Mouse (Mus musculus): ENCODE results near the gene Cdsn.

The Cdsn gene

GRCm38 (mm10) chr17:35534343-35534742 is 17.6 kb upstream of the Cdsn start:
- peak; percentile 66 to 80 for DNase-seq (ENCODE audit: low spot score in 2 of 2)

GRCm38 (mm10) chr17:35537421-35537820 is 14.5 kb upstream of the Cdsn start:
- DNase-seq (ENCODE audit: low spot score in 2 of 2), result no peak

- DNase-seq (ENCODE audit: low spot score in 2 of 2), result no peak
Measured at GRCm38 (mm10) chr17:35538476-35538875, 13.5 kb upstream of the Cdsn start.

GRCm38 (mm10) chr17:35539540-35539939 is 12.4 kb upstream of the Cdsn start:
- no peak for DNase-seq (ENCODE audit: low spot score in 2 of 2)

GRCm38 (mm10) chr17:35542761-35543411 is 9.0 kb upstream of the Cdsn start:
- DNase-seq (ENCODE audit: low spot score in 2 of 2), result no peak

GRCm38 (mm10) chr17:35543412-35543861 is 8.5 kb upstream of the Cdsn start:
- DNase-seq (ENCODE audit: low spot score in 2 of 2), result no peak

GRCm38 (mm10) chr17:35544001-35544400 is 7.9 kb upstream of the Cdsn start:
- DNase-seq (ENCODE audit: low spot score in 2 of 2), result no peak

GRCm38 (mm10) chr17:35544680-35545079 is 7.2 kb upstream of the Cdsn start:
- DNase-seq (ENCODE audit: low spot score in 2 of 2), result peak; percentile 54 to 66

GRCm38 (mm10) chr17:35547465-35547864 is 4.5 kb upstream of the Cdsn start:
- no peak for DNase-seq (ENCODE audit: low spot score in 2 of 2)

GRCm38 (mm10) chr17:35548636-35549035 is 3.3 kb upstream of the Cdsn start:
- DNase-seq (ENCODE audit: low spot score in 2 of 2), result no peak

- DNase-seq (ENCODE audit: low spot score in 2 of 2), result peak in 1 of 2 experiments; percentile 38
Measured at GRCm38 (mm10) chr17:35549437-35550142, 2.3 kb upstream of the Cdsn start.

GRCm38 (mm10) chr17:35550143-35550494 is 1.8 kb upstream of the Cdsn start:
- DNase-seq (ENCODE audit: low spot score in 2 of 2), result no peak

GRCm38 (mm10) chr17:35550871-35551270 is 1.1 kb upstream of the Cdsn start:
- DNase-seq (ENCODE audit: low spot score in 2 of 2), result no peak

GRCm38 (mm10) chr17:35554321-35554720 is 2.4 kb downstream of the Cdsn start:
- DNase-seq (ENCODE audit: low spot score in 2 of 2), result no peak

- DNase-seq (ENCODE audit: low spot score in 2 of 2), result peak in 1 of 2 experiments; percentile 13
Measured at GRCm38 (mm10) chr17:35554761-35555397, 3.0 kb downstream of the Cdsn start.

- DNase-seq (ENCODE audit: low spot score in 2 of 2), result peak in 1 of 2 experiments; percentile 10
Measured at GRCm38 (mm10) chr17:35556186-35556765, 4.3 kb downstream of the Cdsn start.

- peak; percentile 22 to 56 for DNase-seq (ENCODE audit: low spot score in 2 of 2)
Measured at GRCm38 (mm10) chr17:35556812-35557211, 4.9 kb downstream of the Cdsn start.

- peak in 1 of 2 experiments; percentile 16 for DNase-seq (ENCODE audit: low spot score in 2 of 2)
Measured at GRCm38 (mm10) chr17:35557351-35557750, 5.4 kb downstream of the Cdsn start.

- DNase-seq (ENCODE audit: low spot score in 2 of 2), result peak in 1 of 2 experiments; percentile 10
Measured at GRCm38 (mm10) chr17:35558216-35558615, 6.3 kb downstream of the Cdsn start.

- DNase-seq (ENCODE audit: low spot score in 2 of 2), result no peak
Measured at GRCm38 (mm10) chr17:35567150-35567549, 15.2 kb downstream of the Cdsn start, which contains the start of gene 2300002M23Rik. Gene 2300002M23Rik, plus strand, starts transcription at chr17:35567450.

- DNase-seq (ENCODE audit: low spot score in 2 of 2), result no peak
Measured at GRCm38 (mm10) chr17:35567767-35568166, 15.8 kb downstream of the Cdsn start.

All from cerebellum, postnatal 4 days (tissue).